Mouse (Mus musculus) MEL (cell line): ENCODE results near the gene Klk15. TPM values are rescaled to one million over a fixed set of nuclear protein-coding genes. Genes with fewer than 3 reads are reported as not detected.

ENCODE experiments used
- DNase-seq: peaks from one replicate; pipeline ENCODE4 v3.0.0; 2011; ENCODE audit warnings: low read depth, low spot score
- H3K27ac ChIP-seq: 2 replicates; pipeline ENCODE4 v1.5.1; 2012; ENCODE audit warnings: low read depth, mild to moderate bottlenecking, control low read depth, low read length, moderate library complexity; ENCODE audit not compliant: control insufficient read depth
- H3K27me3 ChIP-seq, 2 experiments: fragments of 150-350 bp in 1 of 2; sonication (generic) in 1 of 2; 2 replicates each; pipeline ENCODE4 v1.6.1; 2012; ENCODE audit warnings: low read length in 2 of 2, mild to moderate bottlenecking in 2 of 2, improper control_type of control experiment in 1 of 2, moderate library complexity in 1 of 2; ENCODE audit not compliant: insufficient read depth in 2 of 2, control insufficient read depth in 1 of 2
- H3K36me3 ChIP-seq, 2 experiments: 2 replicates each; pipeline ENCODE4 v1.6.1; 2012 to 2014; ENCODE audit warnings: low read length in 2 of 2, improper control_type of control experiment in 1 of 2, inconsistent platforms in 1 of 2, mild to moderate bottlenecking in 1 of 2; ENCODE audit not compliant: insufficient read depth in 2 of 2, control insufficient read depth in 1 of 2
- H3K4me1 ChIP-seq, 2 experiments: fragments of 150-350 bp in 1 of 2; sonication (generic) in 1 of 2; 2 replicates each; pipeline ENCODE4 v1.6.1; 2012; ENCODE audit warnings: low read length in 2 of 2, improper control_type of control experiment in 1 of 2, mild to moderate bottlenecking in 1 of 2; ENCODE audit not compliant: insufficient read depth in 2 of 2, control insufficient read depth in 1 of 2
- H3K4me3 ChIP-seq, 2 experiments: fragments of 150-350 bp in 1 of 2; sonication (generic) in 1 of 2; 2 replicates each; pipeline ENCODE4 v1.5.1; 2012; ENCODE audit warnings: low read depth in 2 of 2, low read length in 2 of 2, mild to moderate bottlenecking in 2 of 2, moderate library complexity in 2 of 2, control low read depth in 1 of 2, improper control_type of control experiment in 1 of 2; ENCODE audit not compliant: control insufficient read depth in 1 of 2, insufficient read depth in 1 of 2
- H3K79me2 ChIP-seq: 2 replicates; pipeline ENCODE4 v1.6.1; 2012; ENCODE audit warnings: mild to moderate bottlenecking, low read length, moderate library complexity; ENCODE audit not compliant: control insufficient read depth, poor library complexity, insufficient read depth
- H3K9ac ChIP-seq: 2 replicates; pipeline ENCODE4 v1.6.1; 2012; ENCODE audit warnings: low read depth, mild to moderate bottlenecking, control low read depth, low read length, moderate library complexity; ENCODE audit not compliant: control insufficient read depth, poor library complexity, severe bottlenecking
- H3K9me3 ChIP-seq: fragments of 150-350 bp; sonication (generic); replicated peaks from 2 replicates; pipeline ENCODE4 v1.6.1; 2012; ENCODE audit warnings: mild to moderate bottlenecking, low read length, improper control_type of control experiment, moderate library complexity; ENCODE audit not compliant: insufficient read depth
- BHLHE40 ChIP-seq: IDR thresholded peaks from 2 replicates; pipeline ENCODE4 v1.6.1; 2012; ENCODE audit warnings: low read depth, mild to moderate bottlenecking, inconsistent platforms, low read length, improper control_type of control experiment, borderline replicate concordance
- CHD1 ChIP-seq: IDR thresholded peaks from 2 replicates; pipeline ENCODE4 v1.6.1; 2012; ENCODE audit warnings: low read depth, mild to moderate bottlenecking, inconsistent platforms, low read length, improper control_type of control experiment
- CHD2 ChIP-seq: IDR thresholded peaks from 2 replicates; pipeline ENCODE4 v1.6.1; 2011; ENCODE audit warnings: low read length, improper control_type of control experiment
- CTCF ChIP-seq, 3 experiments: IDR thresholded peaks in 2 of 3; conservative IDR thresholded peaks in 1 of 3; 2 replicates each; pipeline ENCODE4 v1.5.1; 2011 to 2012; ENCODE audit warnings: low read length in 3 of 3, low read depth in 2 of 3, mild to moderate bottlenecking in 2 of 3, improper control_type of control experiment in 1 of 3, inconsistent platforms in 1 of 3, mixed read lengths in 1 of 3, moderate library complexity in 1 of 3; ENCODE audit not compliant: control insufficient read depth in 1 of 3, insufficient read depth in 1 of 3, poor library complexity in 1 of 3, severe bottlenecking in 1 of 3
- E2F4 ChIP-seq: IDR thresholded peaks from 2 replicates; pipeline ENCODE4 v1.6.1; 2011; ENCODE audit warnings: low read depth, low read length, improper control_type of control experiment, borderline replicate concordance
- ELF1 ChIP-seq: IDR thresholded peaks from 2 replicates; pipeline ENCODE4 v1.6.1; 2014; ENCODE audit warnings: low read depth, mild to moderate bottlenecking, inconsistent platforms, low read length, improper control_type of control experiment, moderate library complexity
- EP300 ChIP-seq, 2 experiments: IDR thresholded peaks; 2 replicates each; pipeline ENCODE4 v1.6.1; 2011; ENCODE audit warnings: improper control_type of control experiment in 2 of 2, low read length in 2 of 2, low read depth in 1 of 2, mild to moderate bottlenecking in 1 of 2
- ETS1 ChIP-seq: IDR thresholded peaks from 2 replicates; pipeline ENCODE4 v1.6.1; 2012; ENCODE audit warnings: low read depth, mild to moderate bottlenecking, inconsistent platforms, low read length, improper control_type of control experiment, moderate library complexity
- GABPA ChIP-seq: IDR thresholded peaks from 2 replicates; pipeline ENCODE4 v1.6.1; 2012; ENCODE audit warnings: low read depth, mild to moderate bottlenecking, inconsistent platforms, low read length, improper control_type of control experiment, moderate library complexity
- GATA1 ChIP-seq: IDR thresholded peaks from 2 replicates; pipeline ENCODE4 v1.6.1; 2011; ENCODE audit warnings: low read depth, low read length, improper control_type of control experiment
- KAT2A ChIP-seq: conservative IDR thresholded peaks from 2 replicates; pipeline ENCODE4 v1.6.1; 2012; ENCODE audit warnings: low read depth, low read length, improper control_type of control experiment, inconsistent platforms
- MAFK ChIP-seq: IDR thresholded peaks from 2 replicates; pipeline ENCODE4 v1.6.1; 2011; ENCODE audit warnings: low read depth, mild to moderate bottlenecking, low read length, improper control_type of control experiment, borderline replicate concordance
- MAX ChIP-seq: IDR thresholded peaks from 2 replicates; pipeline ENCODE4 v1.6.1; 2011; ENCODE audit warnings: low read length, improper control_type of control experiment
- MAZ ChIP-seq: IDR thresholded peaks from 2 replicates; pipeline ENCODE4 v1.6.1; 2012; ENCODE audit warnings: low read depth, mild to moderate bottlenecking, inconsistent platforms, low read length, improper control_type of control experiment
- MXI1 ChIP-seq: IDR thresholded peaks from 2 replicates; pipeline ENCODE4 v1.6.1; 2011; ENCODE audit warnings: mild to moderate bottlenecking, low read depth, low read length, improper control_type of control experiment
- NELFE ChIP-seq: IDR thresholded peaks from 2 replicates; pipeline ENCODE4 v1.6.1; 2011; ENCODE audit warnings: low read depth, low read length, improper control_type of control experiment
- NRF1 ChIP-seq: IDR thresholded peaks from 2 replicates; pipeline ENCODE4 v1.6.1; 2014; ENCODE audit warnings: low read depth, mild to moderate bottlenecking, inconsistent platforms, low read length, improper control_type of control experiment, moderate library complexity; ENCODE audit not compliant: poor library complexity, insufficient read depth, severe bottlenecking
- POLR2A ChIP-seq, 2 experiments: IDR thresholded peaks; 2 replicates each; pipeline ENCODE4 v1.6.1; 2011 to 2012; ENCODE audit warnings: low read length in 2 of 2, mild to moderate bottlenecking in 2 of 2, control low read depth in 1 of 2, improper control_type of control experiment in 1 of 2, low read depth in 1 of 2, moderate library complexity in 1 of 2; ENCODE audit not compliant: control insufficient read depth in 1 of 2, insufficient read depth in 1 of 2, poor library complexity in 1 of 2
- POLR2AphosphoS2 ChIP-seq: IDR thresholded peaks from 2 replicates; pipeline ENCODE4 v1.6.1; 2011; ENCODE audit warnings: low read length, improper control_type of control experiment
- RAD21 ChIP-seq: IDR thresholded peaks from 2 replicates; pipeline ENCODE4 v1.6.1; 2011; ENCODE audit warnings: mild to moderate bottlenecking, low read depth, low read length, improper control_type of control experiment
- SIN3A ChIP-seq: IDR thresholded peaks from 2 replicates; pipeline ENCODE4 v1.6.1; 2012; ENCODE audit warnings: low read length, improper control_type of control experiment, inconsistent platforms
- USF2 ChIP-seq, 2 experiments: IDR thresholded peaks; 2 replicates each; pipeline ENCODE4 v1.6.1; 2011 to 2012; ENCODE audit warnings: improper control_type of control experiment in 2 of 2, low read length in 2 of 2, borderline replicate concordance in 1 of 2, inconsistent platforms in 1 of 2, low read depth in 1 of 2, mild to moderate bottlenecking in 1 of 2; ENCODE audit not compliant: insufficient read depth in 1 of 2
- ZKSCAN1 ChIP-seq: IDR thresholded peaks from 2 replicates; pipeline ENCODE4 v1.6.1; 2012; ENCODE audit warnings: low read depth, mild to moderate bottlenecking, inconsistent platforms, low read length, improper control_type of control experiment, moderate library complexity
- ZMIZ1 ChIP-seq: IDR thresholded peaks from 2 replicates; pipeline ENCODE4 v1.6.1; 2012; ENCODE audit warnings: low read depth, mild to moderate bottlenecking, inconsistent platforms, low read length, improper control_type of control experiment, moderate library complexity
- ZNF384 ChIP-seq: IDR thresholded peaks from 2 replicates; pipeline ENCODE4 v1.6.1; 2012; ENCODE audit warnings: low read depth, mild to moderate bottlenecking, inconsistent platforms, low read length, improper control_type of control experiment
- polyA plus RNA-seq, 2 experiments: library from polyadenylated mRNA; stranded (reverse) in 1 of 2; unstranded in 1 of 2; fragments of >175 nt in 1 of 2; fragments of >200 nt in 1 of 2; gene quantifications; 2 replicates each; pipeline versions ENCODE4 v1.2.1 to v1.2.4; 2012; ENCODE audit warnings: low replicate concordance in 2 of 2, low read depth in 1 of 2; ENCODE audit not compliant: insufficient read length in 2 of 2, insufficient read depth in 1 of 2, missing spikeins in 1 of 2
- total RNA-seq: library from RNA; depleted of rRNA; stranded (reverse); fragments of 300-350 nt; gene quantifications from 2 replicates; pipeline ENCODE4 v1.2.3, GENCODE M21; 2012

The Klk15 gene
- total and polyA plus RNA-seq, 3 experiments: not detected

GRCm38 (mm10) chr7:43920582-43920981 is 13.0 kb upstream of the Klk15 start:
- no peaks in the 10 kb centered on the region for H3K79me2 ChIP-seq
- H3K27me3 ChIP-seq: no peaks in the 10 kb centered on the region
- H3K4me1 ChIP-seq: no peaks in the 10 kb centered on the region
- no peak for DNase-seq
- no peaks in the 10 kb centered on the region for H3K9me3 ChIP-seq
- H3K9ac ChIP-seq: no peak overlapping the region
- no peaks in the 10 kb centered on the region for H3K36me3 ChIP-seq
- no peak overlapping the region for H3K4me3 ChIP-seq
- no peak overlapping the region for H3K27ac ChIP-seq
- TF ChIP-seq MAZ (no peak), GABPA (no peak), E2F4 (no peak), EP300 (IDR thresholded peaks at IDR 0.05; ENCODE audit: low read depth in 1 of 2, low read length in 2 of 2) (no peak), ETS1 (no peak), RAD21 (no peak), CTCF (IDR thresholded peaks at IDR 0.05 in 2 of 3, conservative IDR thresholded peaks at IDR 0.05 in 1 of 3; ENCODE audit: control insufficient read depth in 1 of 3, insufficient read depth in 1 of 3, low read depth in 2 of 3, low read length in 3 of 3, poor library complexity in 1 of 3, severe bottlenecking in 1 of 3) (no peak), GATA1 (no peak), POLR2AphosphoS2 (no peak), USF2 (IDR thresholded peaks at IDR 0.05; ENCODE audit: borderline replicate concordance in 1 of 2, insufficient read depth in 1 of 2, low read depth in 1 of 2, low read length in 2 of 2) (no peak), MAX (no peak), CHD2 (no peak), ZKSCAN1 (no peak), NRF1 (no peak), BHLHE40 (no peak)

- no peaks in the 10 kb centered on the region for H3K9me3 ChIP-seq
- no peaks in the 10 kb centered on the region for H3K79me2 ChIP-seq
- H3K4me3 ChIP-seq: no peak overlapping the region
- TF ChIP-seq ZMIZ1 (no peak), POLR2A (IDR thresholded peaks at IDR 0.05; ENCODE audit: control insufficient read depth in 1 of 2, insufficient read depth in 1 of 2, low read depth in 1 of 2, low read length in 2 of 2, poor library complexity in 1 of 2) (no peak), KAT2A (no peak), MAFK (no peak), MAZ (no peak), RAD21 (no peak), CHD1 (no peak), SIN3A (no peak), NELFE (no peak), CHD2 (no peak), ZNF384 (no peak), MXI1 (no peak), ELF1 (no peak), ETS1 (no peak), NRF1 (no peak), ZKSCAN1 (no peak), MAX (no peak), POLR2AphosphoS2 (no peak)
- no peaks in the 10 kb centered on the region for H3K36me3 ChIP-seq
- H3K9ac ChIP-seq: no peak overlapping the region
- H3K4me1 ChIP-seq: no peaks in the 10 kb centered on the region
- no peaks in the 10 kb centered on the region for H3K27me3 ChIP-seq
- no peak overlapping the region for H3K27ac ChIP-seq
- no peak for DNase-seq
These were observed 12.5 kb upstream of the Klk15 start for GRCm38 (mm10) chr7:43921087-43921486.
